Mouse (Mus musculus) cerebellum, postnatal 25 days (tissue): ENCODE results near the gene Gpc3.
"Not testable (repeated sequence)": the region's sequence is repeated elsewhere in the genome, so short reads cannot be mapped to it uniquely, and the experiment has no call there.

ENCODE experiments used
- DNase-seq, 2 experiments: peaks; one replicate each; pipeline ENCODE4 v3.0.0; 2021; ENCODE audit warnings: mixed read lengths in 2 of 2

The Gpc3 gene

DNA sequence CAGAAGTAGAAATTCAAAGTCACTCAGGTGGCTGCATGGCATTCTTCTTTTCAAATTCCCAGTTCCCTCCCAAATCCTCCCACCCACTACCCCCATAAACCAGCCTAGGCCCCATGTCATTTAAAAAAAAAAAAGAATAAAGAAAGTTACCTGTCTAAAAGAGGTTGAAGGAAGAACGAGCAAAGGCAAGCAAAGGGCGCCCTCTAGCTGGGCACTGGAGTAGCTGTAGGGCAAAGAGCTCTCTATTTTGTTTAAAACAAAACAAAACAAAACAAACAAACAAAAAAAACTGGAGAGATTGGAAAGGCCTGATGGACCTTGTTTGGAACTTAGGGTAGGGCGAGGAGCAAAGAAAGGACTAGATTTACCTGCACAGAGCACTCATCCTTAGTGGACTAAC is 238.6 kb downstream of the Gpc3 start:
- DNase-seq = peak in 1 of 2 experiments; percentile 23

- no peak for DNase-seq
These were observed 239.5 kb downstream of the Gpc3 start for GRCm38 (mm10) chrX:52374209-52374608.

GRCm38 (mm10) chrX:52372436-52372835 is 241.3 kb downstream of the Gpc3 start:
- DNase-seq = no peak

- DNase-seq = peak in 1 of 2 experiments; percentile 5
These were observed 243.6 kb downstream of the Gpc3 start for GRCm38 (mm10) chrX:52369938-52370758.

DNA sequence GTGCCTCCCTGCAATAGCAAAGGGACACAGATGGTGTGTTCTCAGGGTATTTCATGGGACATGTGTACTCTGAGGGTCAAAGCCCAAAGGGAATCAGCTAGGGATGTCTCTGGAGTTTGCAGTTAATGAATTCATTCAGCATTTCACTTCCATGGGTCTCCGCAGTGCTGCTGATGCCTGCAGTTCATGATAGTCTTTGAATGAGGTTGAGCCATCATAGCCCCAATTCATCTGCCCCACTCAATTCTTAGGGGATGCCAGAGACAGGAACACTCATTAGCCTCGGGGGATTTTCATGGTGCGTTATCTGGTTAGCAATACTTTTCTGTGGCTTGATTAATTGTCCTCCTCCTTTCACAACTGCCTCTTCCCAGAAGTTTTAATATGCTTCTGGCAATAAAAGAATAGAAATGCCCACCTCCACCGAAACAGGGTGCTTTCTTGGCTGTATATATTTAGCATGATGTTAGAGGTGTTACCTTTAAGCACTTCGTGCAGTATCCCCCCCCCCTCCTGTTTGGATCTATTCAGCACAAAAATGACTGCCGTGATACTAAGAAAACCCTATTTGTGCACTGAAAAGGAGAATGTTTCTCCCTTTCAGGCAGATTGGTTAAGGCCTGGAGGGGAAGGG is 244.3 kb downstream of the Gpc3 start:
- no peak for DNase-seq

GRCm38 (mm10) chrX:52366826-52367225 is 246.9 kb downstream of the Gpc3 start:
- DNase-seq = no peak

DNA sequence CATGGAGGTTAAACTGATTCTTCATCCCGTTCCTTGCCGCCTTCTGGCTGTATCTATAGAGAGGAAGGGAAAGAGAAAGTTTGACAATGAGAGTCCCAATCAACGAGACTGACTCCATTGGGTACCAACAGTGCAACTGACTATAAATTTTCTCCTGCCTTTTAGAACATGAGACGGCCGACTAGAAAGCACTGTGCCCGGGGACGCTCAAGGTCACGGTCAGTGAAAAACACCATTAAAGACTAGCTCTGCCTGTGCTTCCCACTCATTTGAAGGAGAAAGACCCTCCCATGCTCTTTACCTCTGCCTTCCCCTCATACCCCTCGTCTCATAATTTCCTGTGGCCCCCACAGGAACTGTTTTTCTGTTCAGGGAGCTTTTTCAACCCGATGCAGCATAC is 248.0 kb downstream of the Gpc3 start:
- DNase-seq = no peak

DNA sequence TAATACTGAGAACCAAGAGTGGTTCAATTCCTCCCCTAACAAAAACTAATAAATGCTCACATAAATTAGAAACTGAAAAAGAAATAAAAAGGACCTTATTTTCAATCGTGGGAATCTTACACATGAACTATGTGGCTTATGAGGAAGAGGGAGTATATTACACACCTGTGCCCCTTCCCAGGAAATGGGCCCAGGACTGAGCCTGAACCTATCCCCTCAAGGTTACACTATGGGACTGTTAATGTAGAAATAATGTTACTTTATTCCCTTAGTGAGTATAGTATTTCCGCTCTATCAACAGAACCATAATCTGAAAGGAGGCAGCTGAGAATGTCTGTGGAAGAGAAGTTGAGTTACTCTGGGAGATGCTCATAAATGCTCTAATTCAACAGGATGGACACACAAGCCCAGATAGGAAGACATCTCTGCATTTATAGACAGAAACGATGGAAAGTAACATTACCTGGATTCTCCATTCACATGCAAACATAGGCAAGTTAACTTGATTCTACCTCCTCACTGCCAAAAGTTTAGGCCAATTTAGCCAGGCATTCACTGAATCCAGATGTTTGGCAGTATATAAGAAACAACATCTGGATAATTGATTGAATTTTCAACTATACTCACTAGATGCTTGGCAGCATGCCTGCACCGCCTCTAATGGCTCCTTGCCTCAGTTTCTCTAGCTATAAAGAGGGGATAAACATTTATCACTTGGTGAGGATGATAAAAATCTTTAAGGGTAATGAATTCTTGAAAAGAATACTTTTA is 251.3 kb downstream of the Gpc3 start:
- DNase-seq = no peak

DNA sequence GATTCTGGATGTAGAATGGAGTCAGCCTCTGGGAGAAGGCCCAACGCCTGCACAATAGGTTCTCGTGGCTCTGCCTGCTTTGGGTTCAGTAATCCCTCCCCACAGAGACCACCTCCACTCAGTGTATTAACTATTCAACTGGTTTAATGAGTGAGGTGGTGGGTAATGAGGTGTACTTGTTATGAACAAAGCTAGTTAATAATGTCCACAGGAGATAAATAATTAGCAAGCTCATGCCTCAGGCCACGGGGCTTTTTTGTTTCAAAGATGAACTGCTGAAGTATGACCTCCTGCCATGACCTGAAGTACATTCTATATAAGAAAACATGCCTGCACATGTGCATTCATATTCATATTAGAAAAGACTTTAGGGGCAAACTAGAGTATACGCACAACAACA is 260.8 kb downstream of the Gpc3 start:
- no peak for DNase-seq

DNA sequence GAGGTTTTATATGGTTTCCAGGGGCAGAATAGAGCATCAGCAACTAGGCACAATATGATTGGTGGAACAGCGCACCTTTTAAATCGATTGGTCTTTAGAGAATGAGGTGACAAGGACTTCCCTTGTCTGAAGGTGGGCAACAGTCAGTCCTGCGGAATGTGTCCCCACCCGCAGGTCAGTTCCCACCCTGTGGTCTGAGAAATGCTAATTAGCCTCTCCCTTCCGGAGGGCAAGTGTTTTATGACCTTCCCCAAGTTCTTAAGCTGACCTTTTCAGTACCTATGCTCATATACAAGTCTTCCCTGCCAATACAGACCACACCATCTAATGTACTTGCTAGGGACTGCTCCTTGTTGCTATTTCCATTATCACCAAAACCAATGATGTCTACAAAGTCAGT is 263.1 kb downstream of the Gpc3 start:
- DNase-seq = not testable (repeated sequence)

DNA sequence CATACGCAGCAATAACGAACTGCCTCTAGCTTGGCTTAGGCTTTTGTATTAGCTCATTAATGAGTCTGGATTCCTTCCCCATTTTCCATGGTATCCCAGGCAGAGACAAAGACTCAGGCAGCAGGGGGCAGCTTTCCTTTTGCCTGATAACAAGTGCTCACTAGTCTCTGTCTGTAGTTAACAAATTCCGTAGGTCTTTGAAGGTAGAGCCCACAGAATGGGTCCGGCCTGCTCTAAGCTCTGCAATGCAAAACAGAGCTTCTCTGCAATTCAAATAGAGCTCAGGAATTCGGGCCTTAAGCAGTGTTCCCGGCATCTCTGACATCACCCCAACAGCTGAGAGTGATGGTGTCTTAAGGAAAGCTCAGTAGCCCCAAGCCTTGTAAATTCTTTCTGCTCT is 265.0 kb downstream of the Gpc3 start:
- DNase-seq = no peak

GRCm38 (mm10) chrX:52344018-52344417 is 269.7 kb downstream of the Gpc3 start:
- no peak for DNase-seq

DNA sequence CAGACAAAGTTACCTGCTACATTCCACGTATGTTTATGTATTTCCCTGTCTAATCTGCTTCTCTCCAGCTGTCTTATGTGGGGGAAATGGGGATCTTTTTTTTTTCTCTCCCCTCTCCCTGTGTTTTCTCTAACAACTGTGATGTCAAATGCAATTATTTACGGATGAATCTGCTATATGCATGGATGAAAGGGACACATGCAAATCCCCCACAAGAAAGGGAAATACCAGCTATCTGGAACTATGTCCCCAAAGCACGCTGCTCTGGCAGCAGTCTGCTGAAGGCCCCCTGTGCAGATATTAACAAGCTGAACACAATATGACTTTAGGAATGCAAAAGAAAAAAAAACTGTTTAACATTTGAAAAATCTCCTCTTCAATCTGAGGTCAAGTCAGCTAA is 273.5 kb downstream of the Gpc3 start:
- no peak for DNase-seq

DNA sequence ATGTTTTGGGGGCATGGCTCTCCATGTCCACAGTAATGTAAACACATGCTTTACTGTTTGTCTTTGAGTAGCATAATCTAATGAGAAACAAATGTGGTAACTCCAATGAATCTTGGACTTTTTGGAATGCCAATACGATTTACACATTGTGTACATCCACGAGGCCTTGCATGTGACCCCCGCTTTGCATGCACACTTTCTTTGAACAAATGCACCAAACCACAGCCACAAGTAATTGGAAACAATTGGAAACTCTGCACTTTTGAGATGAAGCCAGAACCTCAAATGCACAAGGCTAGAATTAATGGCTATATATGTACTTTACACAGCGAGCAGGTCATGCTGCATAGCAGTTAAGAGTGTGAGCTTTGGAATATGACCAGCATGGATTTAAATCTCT is 292.0 kb downstream of the Gpc3 start:
- no peak for DNase-seq

DNA sequence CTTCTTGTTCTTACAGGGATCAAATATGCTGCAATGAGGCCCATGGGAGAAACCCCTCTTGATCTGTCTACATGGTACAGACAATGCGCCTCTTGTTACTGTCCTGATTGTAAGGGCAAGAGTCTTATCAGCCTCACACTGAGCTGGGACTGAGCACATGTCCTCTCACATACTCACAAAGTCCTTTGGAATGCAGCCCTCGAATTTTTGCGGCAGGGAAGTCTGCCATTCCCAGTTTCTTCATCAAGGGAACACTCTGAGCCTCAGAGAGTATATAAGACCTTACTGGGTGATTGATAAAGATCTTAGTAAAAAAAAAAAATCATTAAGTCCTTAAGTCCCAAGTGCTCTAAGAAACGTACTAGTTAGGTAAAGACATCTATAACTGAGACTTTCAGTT is 293.1 kb downstream of the Gpc3 start:
- no peak for DNase-seq

DNA sequence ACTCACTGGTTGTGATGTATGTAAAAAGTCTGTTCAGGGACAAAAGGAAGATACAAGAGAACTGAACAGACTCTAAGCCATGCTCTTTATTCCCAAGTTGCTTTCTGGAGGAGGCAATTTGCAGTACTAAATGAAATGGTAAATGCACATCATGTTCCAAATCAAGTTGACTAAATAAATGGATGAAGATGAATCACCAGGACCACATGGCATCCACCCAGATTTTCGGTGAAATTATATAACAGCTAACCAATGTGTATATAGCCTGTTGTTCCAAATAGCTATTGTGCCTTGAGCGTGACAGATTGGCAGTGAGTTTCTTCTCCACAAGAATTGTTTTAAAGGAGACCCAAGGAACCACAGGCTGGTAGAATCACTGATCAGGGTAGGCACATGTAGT is 302.8 kb downstream of the Gpc3 start:
- no peak for DNase-seq

DNA sequence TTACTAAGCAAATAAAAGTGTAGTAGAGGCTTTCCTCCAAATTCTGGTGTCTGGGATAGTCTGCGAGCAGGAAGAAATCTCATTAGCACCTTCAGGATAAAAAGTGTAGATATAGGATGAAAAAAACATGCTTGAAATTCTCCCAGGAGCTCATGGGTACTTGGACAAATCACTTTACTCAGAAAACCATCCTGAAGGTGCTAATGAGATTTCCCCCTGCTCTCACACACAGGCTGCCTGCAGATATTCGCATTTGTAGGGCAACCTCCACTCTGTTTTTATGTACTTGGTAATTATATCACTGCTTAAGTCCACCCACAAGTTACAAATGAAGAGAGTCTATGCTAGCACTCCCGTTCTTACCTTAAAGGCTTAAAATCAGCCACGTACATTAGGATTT is 308.5 kb downstream of the Gpc3 start:
- DNase-seq = no peak

GRCm38 (mm10) chrX:52288792-52289191 is 325.0 kb downstream of the Gpc3 start:
- no peak for DNase-seq

- DNase-seq = peak; percentile 8 to 29
These were observed 325.8 kb downstream of the Gpc3 start for GRCm38 (mm10) chrX:52287944-52288343.

DNA sequence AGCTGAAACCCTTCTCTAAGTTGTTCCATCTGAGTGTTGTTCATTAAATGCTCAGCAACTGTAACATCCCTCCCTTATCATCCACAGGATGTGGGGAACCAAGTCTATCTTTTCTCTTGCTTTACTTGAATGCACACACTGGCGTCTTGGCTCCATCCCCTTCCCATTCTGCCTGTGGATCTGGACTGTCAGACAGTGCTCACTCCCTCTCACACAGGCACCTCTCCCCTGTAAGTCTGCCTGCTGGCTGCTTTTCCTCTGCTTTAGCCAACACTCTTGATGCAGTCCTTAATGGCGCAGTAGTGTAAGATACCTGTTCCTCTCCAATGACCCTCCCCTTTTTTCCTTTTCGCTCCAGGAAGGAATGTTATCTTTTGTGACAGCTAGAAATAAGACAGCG is 331.7 kb downstream of the Gpc3 start:
- no peak for DNase-seq

- DNase-seq = no peak
These were observed 332.4 kb downstream of the Gpc3 start for GRCm38 (mm10) chrX:52281103-52281900.

GRCm38 (mm10) chrX:52278687-52279359 is 334.9 kb downstream of the Gpc3 start:
- DNase-seq = peak in 1 of 2 experiments; percentile 5
